ENCODE assay signal across 10 mouse cellular contexts in the genomic region with DNA sequence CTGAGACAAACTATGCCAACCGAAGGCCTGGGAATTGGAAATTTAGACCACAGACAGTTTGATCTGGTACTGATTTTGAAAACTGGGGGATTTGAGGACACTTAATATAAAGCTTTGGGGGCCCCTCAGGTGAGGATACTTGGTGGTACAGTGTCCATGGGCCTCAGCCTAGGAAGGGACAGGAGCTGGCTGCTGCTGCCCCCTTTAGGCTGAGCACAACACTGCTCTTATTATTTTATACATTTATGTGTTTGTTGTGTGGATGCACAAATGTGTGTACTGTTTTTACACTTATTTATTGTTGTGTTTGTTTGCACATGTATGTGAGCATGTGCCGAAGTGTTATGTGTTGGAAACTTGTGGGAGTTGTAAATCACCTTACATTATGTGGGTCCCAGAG. TPM values are rescaled to one million over a fixed set of nuclear protein-coding genes. Genes with fewer than 3 reads are reported as not detected.
DNase-seq lines count a peak whose midpoint lies in the region; ATAC-seq and TF ChIP-seq lines count a peak whose summit lies in the region.
"Had no signal": no experiment of that assay in that cellular context is flagged by ENCODE, and none has a peak within 500 bp of the region (broad histone marks: within the 10 kb centered on the region; RNA-seq: fewer than 3 reads in every experiment).

No protein-coding gene starts in this region.

- intact Hi-C loops in left cerebral cortex, adult 2 months (cut with DNase I) = loop anchor here (2.0 kb wide), 1 partner anchor 95 kb away; no protein-coding TSS in a partner anchor

- no peak for ATAC-seq in cerebellum, adult (ENCODE audit: insufficient number of reproducible peaks, low FRiP score, low TSS enrichment)

- H3K27ac ChIP-seq in left cerebral cortex, adult 2 months = no peak overlapping the region
- H3K27ac ChIP-seq: hindbrain, embryonic 10.5 days had no signal

- peak; percentile 56 for TF ChIP-seq CTCF in left cerebral cortex, adult 2 months (IDR thresholded peaks at IDR 0.05)

- H3K4me3 ChIP-seq in left cerebral cortex, adult 2 months = no peak overlapping the region
- H3K4me3 ChIP-seq: hindbrain, embryonic 10.5 days had no signal

- peak; percentile 17 to 28 for DNase-seq in cerebellum, postnatal 14 days
- DNase-seq in left cerebral cortex, adult 2 months (ENCODE audit: extremely low spot score in 1 of 2, low spot score in 2 of 2) = no peak
- no peak for DNase-seq in left cerebral cortex, adult 18-20 months (ENCODE audit: low spot score in 2 of 2)
- peak; percentile 3 for DNase-seq in thymus, postnatal 25 days
- DNase-seq in thymus, adult 18-20 months = no peak
- no peak for DNase-seq in spleen, adult 18-20 months
- DNase-seq in right cerebral cortex, postnatal 10 days (ENCODE audit: low spot score in 2 of 2) = no peak
- DNase-seq: cerebellum, postnatal 25 days had no signal

RNA-seq across cellular contexts. Expression of gene Fam174b, which starts 9.2 kb away (rescaled TPM):
- 10 to 100 TPM; 32.9 to 33.8 TPM for total RNA-seq in left cerebral cortex, adult 2 months (2021)
- total RNA-seq in left cerebral cortex, adult 18-20 months (2021) = 10 to 100 TPM; 33.5 to 34.9 TPM

Comparison
In these comparisons a context has a peak if more than half of its experiments do, and no peak if none do; other contexts are left out.
1. DNase-seq: peak in cerebellum, postnatal 14 days (2 of 2) and thymus, postnatal 25 days (single experiment); none in left cerebral cortex, adult 2 months (0 of 2), left cerebral cortex, adult 18-20 months (0 of 2), thymus, adult 18-20 months (0 of 2), spleen, adult 18-20 months (0 of 2) and right cerebral cortex, postnatal 10 days (0 of 2).